Mouse (Mus musculus): ENCODE data around the gene Gga3. TPM values are rescaled to one million over a fixed set of nuclear protein-coding genes. Genes with fewer than 3 reads are reported as not detected.
A peak's percentile ranks its signal among the peaks of the same experiment; 100 is the strongest.

Gga3 gene
- polyA plus RNA-seq, 2 experiments: 6.4 to 9.2 TPM

- no peak for TF ChIP-seq CTCF (IDR thresholded peaks at IDR 0.05; ENCODE audit: low read depth)
- no peak for TF ChIP-seq EP300 (IDR thresholded peaks at IDR 0.05; ENCODE audit: low read depth)
- no peaks in the 10 kb centered on the region for H3K27me3 ChIP-seq (ENCODE audit: control insufficient read depth, insufficient read depth, low read length)
- ATAC-seq (ENCODE audit: insufficient read depth) (no peak), DNase-seq (ENCODE audit: low read depth in 3 of 3, low spot score in 3 of 3) (no peak)
- no peak overlapping the region for H3K27ac ChIP-seq
- H3K4me2 ChIP-seq (ENCODE audit: low read depth): no peak overlapping the region
- no peaks in the 10 kb centered on the region for H3K9me3 ChIP-seq (ENCODE audit: control insufficient read depth, low read length)
- no peak overlapping the region for H3K4me3 ChIP-seq (ENCODE audit: insufficient read depth in 1 of 2, low read depth in 2 of 2, low read length in 2 of 2)
- no peaks in the 10 kb centered on the region for H3K4me1 ChIP-seq (replicated peaks; ENCODE audit: control insufficient read depth in 2 of 2, insufficient read depth in 2 of 2, low read length in 1 of 2)
- no peak overlapping the region for H3K9ac ChIP-seq (replicated peaks)
- H3K36me3 ChIP-seq (replicated peaks; ENCODE audit: control insufficient read depth, insufficient read depth, low read depth): peaks cover 78% of the 10 kb centered on the region
- 66% methylated on average over 2 of the region's 2 CpGs for WGBS (ENCODE audit: insufficient replicate concordance)
Observed at GRCm38 (mm10) chr11:115590526-115591075, 13.2 kb downstream of the Gga3 start.

- H3K4me2 ChIP-seq (ENCODE audit: low read depth): no peak overlapping the region
- 77% methylated on average over 9 of the region's 9 CpGs for WGBS (ENCODE audit: insufficient replicate concordance)
- TF ChIP-seq CTCF (IDR thresholded peaks at IDR 0.05; ENCODE audit: low read depth) (no peak), EP300 (IDR thresholded peaks at IDR 0.05; ENCODE audit: low read depth) (no peak)
Observed at GRCm38 (mm10) chr11:115587984-115588383, 15.9 kb downstream of the Gga3 start.

GRCm38 (mm10) chr11:115586403-115586802 is 17.4 kb downstream of the Gga3 start:
- peaks cover 85% of the 10 kb centered on the region for H3K36me3 ChIP-seq (replicated peaks; ENCODE audit: control insufficient read depth, insufficient read depth, low read depth)
- 81% methylated on average over 9 of the region's 9 CpGs for WGBS (ENCODE audit: insufficient replicate concordance)
- H3K4me3 ChIP-seq (ENCODE audit: insufficient read depth in 1 of 2, low read depth in 2 of 2, low read length in 2 of 2): no peak overlapping the region
- no peak for DNase-seq (ENCODE audit: low read depth in 3 of 3, low spot score in 3 of 3)
- H3K27ac ChIP-seq: no peak overlapping the region
- H3K9me3 ChIP-seq (ENCODE audit: control insufficient read depth, low read length): no peaks in the 10 kb centered on the region
- no peak overlapping the region for H3K9ac ChIP-seq (replicated peaks)
- TF ChIP-seq EP300 (IDR thresholded peaks at IDR 0.05; ENCODE audit: low read depth) (no peak), CTCF (IDR thresholded peaks at IDR 0.05; ENCODE audit: low read depth) (no peak)
- ATAC-seq (ENCODE audit: insufficient read depth): no peak
- H3K27me3 ChIP-seq (ENCODE audit: control insufficient read depth, insufficient read depth, low read length): no peaks in the 10 kb centered on the region
- no peak overlapping the region for H3K4me2 ChIP-seq (ENCODE audit: low read depth)
- H3K4me1 ChIP-seq (replicated peaks; ENCODE audit: control insufficient read depth in 2 of 2, insufficient read depth in 2 of 2, low read length in 1 of 2): no peaks in the 10 kb centered on the region

More at GRCm38 (mm10) chr11:115587984-115588383, 15.9 kb downstream of the Gga3 start:
- Histone ChIP-seq H3K9me3 (ENCODE audit: control insufficient read depth, low read length) (no peaks in the 10 kb centered on the region), H3K4me3 (ENCODE audit: insufficient read depth in 1 of 2, low read depth in 2 of 2, low read length in 2 of 2) (no peak overlapping the region), H3K4me1 (replicated peaks; ENCODE audit: control insufficient read depth in 2 of 2, insufficient read depth in 2 of 2, low read length in 1 of 2) (no peaks in the 10 kb centered on the region), H3K36me3 (replicated peaks; ENCODE audit: control insufficient read depth, insufficient read depth, low read depth) (peaks cover 80% of the 10 kb centered on the region), H3K27me3 (ENCODE audit: control insufficient read depth, insufficient read depth, low read length) (no peaks in the 10 kb centered on the region), H3K9ac (replicated peaks) (no peak overlapping the region), H3K27ac (no peak overlapping the region)
- DNase-seq (ENCODE audit: low read depth in 3 of 3, low spot score in 3 of 3): no peak
- ATAC-seq (ENCODE audit: insufficient read depth): no peak

GRCm38 (mm10) chr11:115585573-115586100 is 18.2 kb downstream of the Gga3 start:
- Histone ChIP-seq H3K36me3 (replicated peaks; ENCODE audit: control insufficient read depth, insufficient read depth, low read depth) (peaks cover 87% of the 10 kb centered on the region), H3K9me3 (ENCODE audit: control insufficient read depth, low read length) (no peaks in the 10 kb centered on the region), H3K27me3 (ENCODE audit: control insufficient read depth, insufficient read depth, low read length) (no peaks in the 10 kb centered on the region), H3K9ac (replicated peaks) (no peak overlapping the region), H3K4me3 (ENCODE audit: insufficient read depth in 1 of 2, low read depth in 2 of 2, low read length in 2 of 2) (no peak overlapping the region), H3K4me1 (replicated peaks; ENCODE audit: control insufficient read depth in 2 of 2, insufficient read depth in 2 of 2, low read length in 1 of 2) (no peaks in the 10 kb centered on the region), H3K4me2 (ENCODE audit: low read depth) (no peak overlapping the region), H3K27ac (no peak overlapping the region)
- DNase-seq (ENCODE audit: low read depth in 3 of 3, low spot score in 3 of 3): no peak
- TF ChIP-seq CTCF (IDR thresholded peaks at IDR 0.05; ENCODE audit: low read depth): no peak
- no peak for TF ChIP-seq EP300 (IDR thresholded peaks at IDR 0.05; ENCODE audit: low read depth)
- WGBS (ENCODE audit: insufficient replicate concordance): 81% methylated on average over 7 of the region's 7 CpGs
- no peak for ATAC-seq (ENCODE audit: insufficient read depth)

GRCm38 (mm10) chr11:115584376-115585073 is 19.3 kb downstream of the Gga3 start:
- no peaks in the 10 kb centered on the region for H3K4me1 ChIP-seq (replicated peaks; ENCODE audit: control insufficient read depth in 2 of 2, insufficient read depth in 2 of 2, low read length in 1 of 2)
- no peak overlapping the region for H3K9ac ChIP-seq (replicated peaks)
- no peaks in the 10 kb centered on the region for H3K9me3 ChIP-seq (ENCODE audit: control insufficient read depth, low read length)
- WGBS (ENCODE audit: insufficient replicate concordance): 79% methylated on average over 10 of the region's 10 CpGs
- ATAC-seq (ENCODE audit: insufficient read depth) (0 out of 2 replicates have a peak, but pooled peaks have one; percentile 22), DNase-seq (ENCODE audit: low read depth in 3 of 3, low spot score in 3 of 3) (no peak)
- H3K4me2 ChIP-seq (ENCODE audit: low read depth): no peak overlapping the region
- no peak overlapping the region for H3K4me3 ChIP-seq (ENCODE audit: insufficient read depth in 1 of 2, low read depth in 2 of 2, low read length in 2 of 2)
- H3K27me3 ChIP-seq (ENCODE audit: control insufficient read depth, insufficient read depth, low read length): no peaks in the 10 kb centered on the region
- TF ChIP-seq EP300 (IDR thresholded peaks at IDR 0.05; ENCODE audit: low read depth): no peak
- TF ChIP-seq CTCF (IDR thresholded peaks at IDR 0.05; ENCODE audit: low read depth): no peak
- peaks cover 82% of the 10 kb centered on the region for H3K36me3 ChIP-seq (replicated peaks; ENCODE audit: control insufficient read depth, insufficient read depth, low read depth)
- H3K27ac ChIP-seq: no peak overlapping the region

Measured in liver, embryonic 14.5 days (tissue).